Mouse (Mus musculus) cerebellum, postnatal 4 days (tissue): ENCODE data around the gene Bnip1.

ENCODE experiments used
- DNase-seq, 2 experiments: peaks; one replicate each; pipeline ENCODE4 v3.0.0; 2022; ENCODE audit warnings: low spot score in 2 of 2, mixed read lengths in 1 of 2

Bnip1 gene

GRCm38 (mm10) chr17:26793068-26793765 is 12.4 kb downstream of the Bnip1 start:
- no peak for DNase-seq

GRCm38 (mm10) chr17:26794744-26795143 is 13.9 kb downstream of the Bnip1 start:
- peak; percentile 34 to 44 for DNase-seq

- no peak for DNase-seq
Observed at GRCm38 (mm10) chr17:26795386-26795785, 14.5 kb downstream of the Bnip1 start.

- DNase-seq, result no peak
Observed at GRCm38 (mm10) chr17:26797379-26798128, 16.7 kb downstream of the Bnip1 start.

- DNase-seq, result no peak
Observed at GRCm38 (mm10) chr17:26802886-26803285, 22.0 kb downstream of the Bnip1 start.

- DNase-seq, result peak in 1 of 2 experiments; percentile 5
Observed at GRCm38 (mm10) chr17:26812607-26813006, 31.7 kb downstream of the Bnip1 start.

- DNase-seq, result no peak
Observed at GRCm38 (mm10) chr17:26813497-26813896, 32.6 kb downstream of the Bnip1 start.

- DNase-seq, result no peak
Observed at GRCm38 (mm10) chr17:26816810-26817209, 35.9 kb downstream of the Bnip1 start.

- DNase-seq, result no peak
Observed at GRCm38 (mm10) chr17:26817776-26818175, 36.9 kb downstream of the Bnip1 start.

GRCm38 (mm10) chr17:26826131-26826530 is 45.3 kb downstream of the Bnip1 start:
- peak in 1 of 2 experiments; percentile 7 for DNase-seq

- no peak for DNase-seq
Observed at GRCm38 (mm10) chr17:26833806-26834205, 52.9 kb downstream of the Bnip1 start.

- no peak for DNase-seq
Observed at GRCm38 (mm10) chr17:26834302-26834965, 53.6 kb downstream of the Bnip1 start.

GRCm38 (mm10) chr17:26834966-26835755 is 54.3 kb downstream of the Bnip1 start:
- no peak for DNase-seq

GRCm38 (mm10) chr17:26835956-26836355 is 55.1 kb downstream of the Bnip1 start:
- no peak for DNase-seq

GRCm38 (mm10) chr17:26836377-26836776 is 55.5 kb downstream of the Bnip1 start:
- no peak for DNase-seq

GRCm38 (mm10) chr17:26836786-26837545 is 56.1 kb downstream of the Bnip1 start:
- no peak for DNase-seq

GRCm38 (mm10) chr17:26837546-26837985 is 56.7 kb downstream of the Bnip1 start:
- no peak for DNase-seq

GRCm38 (mm10) chr17:26838191-26838910 is 57.5 kb downstream of the Bnip1 start:
- no peak for DNase-seq

- peak in 1 of 2 experiments; percentile 11 for DNase-seq
Observed at GRCm38 (mm10) chr17:26838911-26839717, 58.2 kb downstream of the Bnip1 start.
